Mouse (Mus musculus) embryonic facial prominence, embryonic 15.5 days (tissue): ENCODE results near the gene Rnf216. TPM values are rescaled to one million over a fixed set of nuclear protein-coding genes. Genes with fewer than 3 reads are reported as not detected.

Source experiments
- microRNA-seq: library from miRNA; unstranded; fragments of <30 nt; microRNA quantifications from one replicate; pipeline ENCODE4, GENCODE M21; 2016; ENCODE audit warnings: borderline number of aligned reads
- polyA plus RNA-seq: library from polyadenylated mRNA; unstranded; fragments of >200 nt; fragmentation: Nextera tagmentation; extraction: Ambion mirVana; gene quantifications from 2 replicates; pipeline ENCODE4 v1.2.1, GENCODE M21; 2015

The Rnf216 gene
- polyA plus RNA-seq, 1 experiment from 2014 or later: 41.2 TPM

Small RNA genes lying within 50 kb of the gene (microRNA-seq; reads per million reads assigned to microRNA genes)
- gene Gm44405: not detected

Other genes with a start within 250 kb of the Rnf216 start
- gene Fbxl18, start 217.6 kb downstream of the Rnf216 start, polyA plus RNA-seq: 11.7 and 14.7 TPM in 2 replicates
- gene Actb, start 206.2 kb downstream of the Rnf216 start, polyA plus RNA-seq: 12,790 and 13,060 TPM in 2 replicates
- gene Fscn1, start 152.7 kb downstream of the Rnf216 start, polyA plus RNA-seq: 328 TPM in 2 replicates
- gene Olfr718-ps1, start 34.6 kb upstream of the Rnf216 start, polyA plus RNA-seq: 0.14 and 0.52 TPM in 2 replicates
- gene Rbak, start 67.8 kb upstream of the Rnf216 start, polyA plus RNA-seq: 13.4 and 15.4 TPM in 2 replicates
- not detected in 2 replicates for gene Spdye4b, start 68.0 kb upstream of the Rnf216 start, polyA plus RNA-seq
- gene Spdye4a, start 113.9 kb upstream of the Rnf216 start, polyA plus RNA-seq: not detected in 2 replicates
- gene Zfp12, start 122.2 kb upstream of the Rnf216 start, polyA plus RNA-seq: 16.9 TPM in 2 replicates
- 4.4 and 5.2 TPM in 2 replicates for gene Zfp316, start 157.0 kb upstream of the Rnf216 start, polyA plus RNA-seq
- 0.29 and 0.32 TPM in 2 replicates for gene Zfp853, start 180.6 kb upstream of the Rnf216 start, polyA plus RNA-seq
- gene E130309D02Rik, start 202.4 kb upstream of the Rnf216 start, polyA plus RNA-seq: 33.1 and 33.7 TPM in 2 replicates
- gene Zdhhc4, start 216.3 kb upstream of the Rnf216 start, polyA plus RNA-seq: 74.6 and 77.8 TPM in 2 replicates
- 0.68 and 1.8 TPM in 2 replicates for gene Grid2ip, start 244.3 kb upstream of the Rnf216 start, polyA plus RNA-seq